Mouse (Mus musculus) kidney, adult 8-10 months (tissue): ENCODE data around the gene Rasgef1c.

Source experiments
- DNase-seq, 2 experiments: peaks; one replicate each; pipeline ENCODE4 v3.0.0; 2022

Gene Rasgef1c

GRCm38 (mm10) chr11:49901659-49902458 is at the start of gene Rasgef1c:
TSS of gene Rasgef1c (plus strand) at chr11:49901835.
- DNase-seq: peak; percentile 13 to 56

- DNase-seq: no peak
These were observed 46.5 kb upstream of the Rasgef1c start for GRCm38 (mm10) chr11:49855144-49855543.

GRCm38 (mm10) chr11:49861139-49861538 is 40.5 kb upstream of the Rasgef1c start:
- no peak for DNase-seq

- DNase-seq: no peak
These were observed 37.7 kb upstream of the Rasgef1c start for GRCm38 (mm10) chr11:49863926-49864325.

DNA sequence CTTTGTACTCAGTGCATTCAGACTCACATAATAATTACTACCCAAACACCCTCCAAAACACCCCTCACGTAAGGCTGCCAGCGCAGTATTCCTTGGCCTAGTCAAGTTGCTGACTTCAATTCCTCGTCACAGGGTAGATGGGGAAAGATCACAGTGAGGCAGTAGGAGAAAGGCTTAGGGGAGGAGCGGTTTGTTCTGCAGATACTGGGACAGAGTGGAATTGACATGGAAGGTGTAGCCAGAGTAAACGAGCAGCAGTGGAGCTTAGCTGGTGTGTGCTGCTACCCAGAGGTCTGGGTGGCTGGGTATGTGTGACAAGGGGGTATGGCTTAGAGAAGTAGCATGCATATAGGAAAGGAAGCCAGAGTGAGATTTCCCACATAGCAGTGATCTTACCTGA is 34.3 kb upstream of the Rasgef1c start:
- DNase-seq: no peak

DNA sequence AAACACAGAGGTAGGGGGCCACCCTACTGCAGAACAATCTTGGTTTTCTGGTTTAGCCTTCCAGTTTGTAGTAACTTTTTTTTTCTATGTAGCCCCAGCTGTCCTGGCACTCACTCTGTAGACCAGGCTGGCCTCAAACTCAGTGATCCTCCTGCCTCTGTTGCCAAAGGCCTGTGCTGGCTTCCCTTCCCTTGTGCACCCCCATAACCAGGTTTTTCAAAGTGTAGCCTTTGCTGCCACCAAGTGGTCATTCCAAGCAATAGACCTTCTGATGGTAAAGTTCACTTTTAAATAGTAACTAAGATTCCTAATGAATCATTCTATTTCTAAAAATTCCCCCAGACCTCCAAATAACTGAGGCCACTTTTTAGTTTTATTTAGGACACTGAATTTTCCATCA is 31.9 kb upstream of the Rasgef1c start:
- DNase-seq: peak; percentile 18 to 27

DNA sequence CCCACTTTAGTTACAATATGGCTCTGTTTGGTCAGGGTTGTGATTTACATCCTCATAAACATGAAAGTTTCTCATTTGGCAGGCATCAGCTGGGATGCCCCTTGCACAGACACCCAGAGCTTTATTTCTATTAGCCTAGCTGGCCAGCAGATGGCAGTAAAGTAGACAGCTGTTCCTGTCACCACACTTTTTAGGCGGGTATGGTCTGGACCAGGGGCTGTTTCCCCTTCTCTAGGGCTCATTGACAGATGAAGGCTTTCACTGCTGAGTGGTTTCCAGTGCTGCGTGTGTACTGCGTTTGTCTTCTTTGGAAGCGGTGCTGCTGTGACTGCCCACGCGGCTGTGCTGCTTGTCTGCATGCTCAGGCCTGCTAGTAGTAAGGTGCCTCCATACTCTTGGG is 29.7 kb upstream of the Rasgef1c start:
- DNase-seq: peak; percentile 5 to 30

DNA sequence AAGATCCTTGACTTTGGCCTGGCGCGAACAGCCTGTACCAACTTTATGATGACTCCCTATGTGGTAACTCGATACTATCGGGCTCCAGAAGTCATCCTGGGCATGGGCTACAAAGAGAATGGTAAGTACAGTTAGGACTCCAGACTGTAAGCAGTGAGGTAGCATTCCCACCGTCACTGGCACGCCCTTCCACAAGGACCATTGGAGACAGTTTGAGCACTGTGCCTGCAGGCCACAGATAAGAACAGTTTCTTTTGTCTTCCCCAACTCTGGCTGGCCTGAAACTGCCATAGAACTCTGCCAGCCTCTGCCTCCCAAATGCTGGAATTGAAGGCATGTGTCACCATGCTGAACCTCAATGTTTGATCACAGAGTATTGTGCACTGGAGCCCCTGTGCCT is 28.9 kb upstream of the Rasgef1c start:
- DNase-seq: no peak

GRCm38 (mm10) chr11:49876948-49877817 is 24.5 kb upstream of the Rasgef1c start:
- DNase-seq: no peak

GRCm38 (mm10) chr11:49879950-49880642 is 21.5 kb upstream of the Rasgef1c start:
- no peak for DNase-seq

DNA sequence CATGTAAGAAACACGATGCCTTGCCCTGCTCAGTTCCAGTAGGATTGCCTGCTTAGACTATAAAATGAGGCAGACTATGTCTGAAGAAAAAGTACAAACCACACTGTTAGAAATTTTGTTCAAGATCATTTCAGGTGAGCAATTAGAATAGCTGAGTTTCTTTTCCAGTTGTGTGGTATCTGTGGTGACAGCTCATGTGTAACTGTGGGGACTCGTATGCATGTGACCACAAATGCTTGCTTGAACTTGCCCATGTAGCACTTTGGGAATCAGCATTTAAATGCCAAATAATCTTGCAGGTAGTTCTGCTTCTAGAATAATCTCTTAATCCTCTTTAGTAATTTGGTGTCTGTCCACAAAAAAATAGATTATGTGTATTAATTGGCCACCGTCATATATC is 18.2 kb upstream of the Rasgef1c start:
- DNase-seq: no peak

GRCm38 (mm10) chr11:49888469-49888868 is 13.2 kb upstream of the Rasgef1c start:
- no peak for DNase-seq

DNA sequence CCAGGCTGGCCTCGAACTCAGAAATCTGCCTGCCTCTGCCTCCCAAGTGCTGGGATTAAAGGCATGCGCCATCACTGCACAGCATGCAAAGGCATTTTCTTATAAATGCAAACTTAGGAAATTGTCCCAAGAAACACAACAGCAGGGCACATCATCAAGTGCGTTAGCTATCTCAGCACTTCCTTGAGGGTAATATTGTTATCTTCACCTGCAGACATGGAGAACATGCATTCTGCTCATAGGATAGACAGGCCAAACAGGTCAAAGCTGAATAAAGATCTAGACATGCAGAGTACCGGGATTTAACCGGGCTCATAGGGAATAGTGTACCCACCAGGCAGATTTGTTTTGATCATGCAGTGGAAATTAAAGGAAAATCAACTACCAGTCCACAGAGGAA is 9.6 kb upstream of the Rasgef1c start:
- DNase-seq: no peak

- no peak for DNase-seq
These were observed 7.8 kb upstream of the Rasgef1c start for GRCm38 (mm10) chr11:49893806-49894205.

DNA sequence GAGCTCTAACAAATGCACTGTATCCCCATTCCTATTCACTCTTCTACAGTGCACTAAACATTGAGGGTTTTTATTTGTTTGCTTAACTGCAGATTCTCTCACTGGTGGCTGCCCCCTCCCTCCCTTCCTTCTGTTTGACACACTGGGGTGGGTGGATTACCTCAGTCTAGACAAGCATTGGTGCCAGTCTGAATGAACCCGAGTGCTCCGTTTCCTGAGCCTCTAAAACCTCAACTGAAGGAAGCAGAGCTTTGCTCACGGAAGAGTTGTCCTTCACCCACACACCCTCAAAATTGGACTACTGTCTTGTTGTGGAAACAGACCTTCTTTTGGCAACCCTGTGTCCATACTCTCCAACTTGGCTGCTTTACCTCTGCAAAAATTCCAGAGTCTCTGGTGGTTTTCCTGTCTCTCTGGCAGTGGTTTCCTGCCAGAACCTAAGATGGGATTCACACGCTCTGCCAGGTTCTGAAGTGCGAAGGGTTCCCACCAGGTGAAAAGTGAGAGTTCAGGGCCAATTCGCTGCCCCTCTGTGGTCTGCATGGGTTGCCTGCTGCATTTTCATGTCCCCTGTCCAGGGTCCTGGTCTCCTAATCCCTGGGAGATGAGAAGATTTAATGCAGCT is 5.6 kb upstream of the Rasgef1c start:
- DNase-seq: no peak

- no peak for DNase-seq
These were observed 1.6 kb upstream of the Rasgef1c start for GRCm38 (mm10) chr11:49900043-49900442.

- DNase-seq: peak; percentile 48 to 59
These were observed 525 bp upstream of the Rasgef1c start for GRCm38 (mm10) chr11:49900962-49901658.

DNA sequence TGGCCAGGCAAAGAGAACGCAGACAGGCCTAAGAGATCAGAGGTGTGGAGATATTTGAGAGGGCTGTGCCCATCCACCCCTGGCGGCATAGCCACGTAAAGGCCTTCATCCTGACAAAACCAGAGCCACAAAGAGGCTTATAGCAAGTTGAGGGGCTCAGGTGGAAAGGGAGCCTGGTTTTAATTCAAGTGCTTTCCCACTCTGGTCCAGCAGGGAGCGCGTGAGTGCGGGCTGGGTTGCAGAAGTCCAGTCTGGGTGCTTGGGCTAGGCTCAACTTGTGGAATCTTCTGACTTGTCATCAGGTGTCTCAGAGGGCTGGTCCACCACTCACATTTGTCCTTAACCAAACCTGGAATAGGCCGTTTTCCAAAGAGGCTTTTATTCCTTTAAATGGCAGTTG is 1.7 kb downstream of the Rasgef1c start:
- peak; percentile 14 to 73 for DNase-seq

DNA sequence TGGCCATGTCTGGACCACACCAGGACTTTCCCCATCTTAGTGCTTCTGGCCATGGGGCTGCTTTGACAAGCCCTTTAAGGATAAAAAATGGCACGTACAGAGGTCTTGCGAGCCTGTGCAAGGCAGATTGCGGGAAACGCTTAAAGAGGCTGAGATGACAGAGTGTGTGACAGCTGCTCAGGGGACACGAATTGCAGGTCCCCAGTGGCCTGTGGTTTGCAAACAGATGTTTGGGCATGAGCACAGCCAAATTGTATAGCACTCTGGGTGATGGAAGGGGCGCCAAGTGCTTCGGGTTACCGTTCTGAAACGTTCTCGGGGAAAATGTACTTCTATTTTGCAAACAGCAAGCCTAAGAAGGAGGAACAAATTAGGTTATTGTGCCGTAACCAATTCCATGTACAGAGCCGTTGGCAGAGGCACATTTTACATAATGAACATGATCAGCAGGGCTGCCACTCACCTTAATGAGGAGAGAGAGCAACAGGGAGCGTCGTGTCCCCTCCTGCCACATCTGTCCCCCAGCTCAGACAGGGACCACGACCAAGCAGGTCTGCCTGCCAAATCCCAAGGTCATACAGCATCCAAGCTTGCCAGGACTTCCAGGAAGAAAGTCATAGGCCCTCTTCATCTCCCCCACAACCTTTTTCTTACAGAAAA is 17.0 kb downstream of the Rasgef1c start:
- DNase-seq: no peak

DNA sequence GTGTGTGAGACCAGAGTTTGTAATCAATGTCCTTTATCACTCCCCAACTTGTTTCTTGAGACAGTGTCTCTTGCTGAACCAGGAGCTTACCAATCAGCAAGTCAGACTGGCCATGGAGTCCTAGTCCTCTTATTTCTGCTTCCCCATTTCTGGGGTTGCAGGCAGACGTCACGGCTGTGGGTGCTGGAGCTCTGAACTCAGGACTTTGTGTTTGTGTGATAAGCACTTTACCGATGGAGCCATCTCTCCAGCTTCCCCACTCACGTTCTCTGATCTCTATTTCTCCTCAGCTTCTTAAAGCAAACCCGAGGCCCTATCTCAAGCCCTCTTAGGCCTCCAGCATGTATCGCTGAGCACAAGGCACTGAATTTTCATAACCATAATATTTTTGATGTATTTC is 17.7 kb downstream of the Rasgef1c start:
- no peak for DNase-seq

DNA sequence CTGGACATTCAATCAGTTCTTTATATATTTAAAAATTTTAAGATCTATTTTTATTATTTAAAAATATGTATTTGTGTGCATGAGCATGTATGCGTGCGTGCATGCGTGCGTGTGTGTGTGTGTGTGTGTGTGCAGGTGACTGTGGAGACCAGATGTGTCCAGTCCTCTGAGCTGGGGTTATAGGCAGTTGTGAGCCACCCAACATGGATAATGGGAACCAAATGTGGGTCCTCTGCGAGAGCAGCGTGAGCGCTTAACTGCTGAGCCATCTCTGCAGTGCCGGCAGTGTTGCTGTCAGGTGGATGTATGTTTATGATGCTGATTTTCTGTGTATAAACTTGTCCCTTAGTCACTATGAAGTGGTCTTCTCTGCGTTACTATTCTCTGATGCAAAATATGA is 21.9 kb downstream of the Rasgef1c start:
- no peak for DNase-seq

- DNase-seq: no peak
These were observed 24.5 kb downstream of the Rasgef1c start for GRCm38 (mm10) chr11:49926183-49926582.
